Mouse (Mus musculus) bone marrow, adult 2 months (tissue): Measurements from ENCODE around the gene Ercc4.

Source experiments
- CTCF ChIP-seq: fragments of 200-500 bp; IDR thresholded peaks from 2 replicates; pipeline ENCODE4 v1.5.1; 2011; ENCODE audit warnings: low read length, control low read depth; ENCODE audit not compliant: control insufficient read depth, insufficient read depth
- POLR2A ChIP-seq: fragments of 200-500 bp; IDR thresholded peaks from 2 replicates; pipeline ENCODE4 v1.6.1; 2011; ENCODE audit warnings: low read depth, mild to moderate bottlenecking, control low read depth, low read length, borderline replicate concordance; ENCODE audit not compliant: control insufficient read depth

DNA sequence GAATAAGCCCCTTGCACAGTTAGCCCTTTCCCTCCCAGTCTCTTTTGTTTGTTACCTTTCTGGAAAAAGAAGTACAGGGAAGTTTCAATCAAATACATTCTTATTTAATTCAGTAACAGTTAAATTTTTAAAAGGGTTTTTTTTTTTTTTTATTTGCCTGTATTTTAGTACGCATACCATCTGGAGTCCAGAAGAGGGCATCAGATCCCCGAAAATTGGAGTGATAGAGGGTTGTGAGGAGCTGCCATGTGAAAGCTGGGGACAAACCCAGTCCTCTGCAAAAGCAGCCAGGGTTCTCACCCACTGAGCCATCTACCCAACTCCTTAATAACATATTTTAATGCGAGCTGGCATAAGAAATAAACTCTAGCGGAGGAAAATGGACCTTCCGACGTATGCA, 29.3 kb upstream of the Ercc4 start:
- no peak for TF ChIP-seq CTCF
- TF ChIP-seq POLR2A, result no peak
